Mouse (Mus musculus): ENCODE results near the gene Odaph. TPM values are rescaled to one million over a fixed set of nuclear protein-coding genes. Genes with fewer than 3 reads are reported as not detected.

Odaph gene
- polyA plus RNA-seq, 1 experiment = not detected

GRCm38 (mm10) chr5:91991191-91991937 lies 4.1 kb downstream of the Odaph start:
- no peak for DNase-seq (ENCODE audit: low read depth)
- TF ChIP-seq POLR2A (IDR thresholded peaks at IDR 0.05; ENCODE audit: borderline replicate concordance, extremely low read depth, insufficient read depth, insufficient read length, poor library complexity, severe bottlenecking) (no peak), CTCF (IDR thresholded peaks at IDR 0.05; ENCODE audit: borderline replicate concordance, extremely low read depth, insufficient read depth, insufficient read length) (no peak)

- no peak for DNase-seq (ENCODE audit: low read depth)
- no peak for TF ChIP-seq CTCF (IDR thresholded peaks at IDR 0.05; ENCODE audit: borderline replicate concordance, extremely low read depth, insufficient read depth, insufficient read length)
- no peak for TF ChIP-seq POLR2A (IDR thresholded peaks at IDR 0.05; ENCODE audit: borderline replicate concordance, extremely low read depth, insufficient read depth, insufficient read length, poor library complexity, severe bottlenecking)
Observed at GRCm38 (mm10) chr5:91993061-91993460, 5.8 kb downstream of the Odaph start.

GRCm38 (mm10) chr5:91994546-91994945 lies 7.3 kb downstream of the Odaph start:
- peak; percentile 7 for DNase-seq (ENCODE audit: low read depth)
- TF ChIP-seq POLR2A (IDR thresholded peaks at IDR 0.05; ENCODE audit: borderline replicate concordance, extremely low read depth, insufficient read depth, insufficient read length, poor library complexity, severe bottlenecking) (no peak), CTCF (IDR thresholded peaks at IDR 0.05; ENCODE audit: borderline replicate concordance, extremely low read depth, insufficient read depth, insufficient read length) (no peak)

- TF ChIP-seq CTCF (IDR thresholded peaks at IDR 0.05; ENCODE audit: borderline replicate concordance, extremely low read depth, insufficient read depth, insufficient read length) (no peak), POLR2A (IDR thresholded peaks at IDR 0.05; ENCODE audit: borderline replicate concordance, extremely low read depth, insufficient read depth, insufficient read length, poor library complexity, severe bottlenecking) (no peak)
- DNase-seq (ENCODE audit: low read depth) = no peak
Observed at GRCm38 (mm10) chr5:92000770-92001169, 13.5 kb downstream of the Odaph start.

DNA sequence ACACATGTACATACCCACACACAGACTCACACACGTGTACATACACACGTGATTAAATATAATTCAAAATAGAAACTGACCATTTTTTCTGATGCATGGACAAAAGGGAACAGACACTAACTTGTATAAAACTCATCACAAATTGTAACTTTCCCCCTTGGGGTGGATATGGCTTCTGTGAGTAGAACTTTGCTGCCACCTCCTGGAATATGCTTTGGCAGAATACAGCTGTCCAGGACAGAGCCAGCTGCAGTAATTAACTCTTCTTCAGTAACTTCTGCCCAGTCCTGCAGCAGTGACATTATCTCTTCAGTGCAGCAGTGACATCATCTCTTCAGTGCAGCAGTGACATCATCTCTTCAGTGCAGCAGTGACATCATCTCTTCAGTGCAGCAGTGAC lies 15.7 kb downstream of the Odaph start:
- TF ChIP-seq CTCF (IDR thresholded peaks at IDR 0.05; ENCODE audit: borderline replicate concordance, extremely low read depth, insufficient read depth, insufficient read length) (peak; percentile 46; the same call in 1 of the 2 replicates), POLR2A (IDR thresholded peaks at IDR 0.05; ENCODE audit: borderline replicate concordance, extremely low read depth, insufficient read depth, insufficient read length, poor library complexity, severe bottlenecking) (no peak)
- peak; percentile 41 for DNase-seq (ENCODE audit: low read depth)

DNA sequence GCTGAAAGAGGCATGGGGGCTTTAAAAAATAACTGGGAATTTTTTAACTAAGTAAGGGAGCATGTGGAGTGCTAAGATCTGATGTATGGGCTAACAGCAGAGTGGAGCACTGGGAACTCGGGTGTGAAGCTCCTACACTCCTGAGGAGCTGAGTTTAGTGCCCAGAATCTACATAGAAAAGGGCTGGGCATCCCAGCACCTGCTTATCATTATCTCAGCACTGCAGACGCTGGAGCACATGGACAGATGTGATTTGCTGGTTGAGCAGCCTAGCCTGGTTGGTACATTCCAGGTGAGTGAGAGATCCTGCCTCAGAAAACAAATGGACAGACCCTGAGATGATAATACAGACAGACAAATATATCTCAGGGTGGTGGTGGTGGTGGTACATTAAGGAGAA lies 22.6 kb downstream of the Odaph start:
- no peak for DNase-seq (ENCODE audit: low read depth)
- TF ChIP-seq POLR2A (IDR thresholded peaks at IDR 0.05; ENCODE audit: borderline replicate concordance, extremely low read depth, insufficient read depth, insufficient read length, poor library complexity, severe bottlenecking) (no peak), CTCF (IDR thresholded peaks at IDR 0.05; ENCODE audit: borderline replicate concordance, extremely low read depth, insufficient read depth, insufficient read length) (no peak)

DNA sequence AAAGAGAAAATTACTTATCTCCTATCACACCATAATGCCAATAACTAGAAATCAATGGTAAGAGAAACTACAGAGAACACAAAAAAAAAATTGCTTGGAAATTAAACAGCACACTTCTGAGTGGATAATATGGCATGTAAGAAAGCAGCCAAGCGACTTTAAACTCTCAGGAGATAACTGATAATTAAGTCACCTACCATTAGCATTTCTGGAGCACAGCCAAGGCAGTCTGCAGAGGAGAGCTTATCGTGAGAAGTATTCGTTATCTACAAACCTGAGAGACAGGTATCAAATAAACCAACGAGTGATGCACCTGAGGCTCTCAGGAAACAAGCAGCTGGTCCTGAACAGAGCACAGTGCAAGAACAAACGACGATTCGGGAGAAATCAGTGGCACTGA lies 24.5 kb downstream of the Odaph start:
- TF ChIP-seq CTCF (IDR thresholded peaks at IDR 0.05; ENCODE audit: borderline replicate concordance, extremely low read depth, insufficient read depth, insufficient read length) (no peak), POLR2A (IDR thresholded peaks at IDR 0.05; ENCODE audit: borderline replicate concordance, extremely low read depth, insufficient read depth, insufficient read length, poor library complexity, severe bottlenecking) (no peak)
- DNase-seq (ENCODE audit: low read depth) = peak; percentile 22

- DNase-seq (ENCODE audit: low read depth) = no peak
- TF ChIP-seq POLR2A (IDR thresholded peaks at IDR 0.05; ENCODE audit: borderline replicate concordance, extremely low read depth, insufficient read depth, insufficient read length, poor library complexity, severe bottlenecking) = no peak
- no peak for TF ChIP-seq CTCF (IDR thresholded peaks at IDR 0.05; ENCODE audit: borderline replicate concordance, extremely low read depth, insufficient read depth, insufficient read length)
Observed at GRCm38 (mm10) chr5:92019960-92020359, 32.7 kb downstream of the Odaph start.

- TF ChIP-seq CTCF (IDR thresholded peaks at IDR 0.05; ENCODE audit: borderline replicate concordance, extremely low read depth, insufficient read depth, insufficient read length) = no peak
- TF ChIP-seq POLR2A (IDR thresholded peaks at IDR 0.05; ENCODE audit: borderline replicate concordance, extremely low read depth, insufficient read depth, insufficient read length, poor library complexity, severe bottlenecking) = no peak
- peak; percentile 94 for DNase-seq (ENCODE audit: low read depth)
Observed at GRCm38 (mm10) chr5:92042377-92043348, 55.4 kb downstream of the Odaph start.

DNA sequence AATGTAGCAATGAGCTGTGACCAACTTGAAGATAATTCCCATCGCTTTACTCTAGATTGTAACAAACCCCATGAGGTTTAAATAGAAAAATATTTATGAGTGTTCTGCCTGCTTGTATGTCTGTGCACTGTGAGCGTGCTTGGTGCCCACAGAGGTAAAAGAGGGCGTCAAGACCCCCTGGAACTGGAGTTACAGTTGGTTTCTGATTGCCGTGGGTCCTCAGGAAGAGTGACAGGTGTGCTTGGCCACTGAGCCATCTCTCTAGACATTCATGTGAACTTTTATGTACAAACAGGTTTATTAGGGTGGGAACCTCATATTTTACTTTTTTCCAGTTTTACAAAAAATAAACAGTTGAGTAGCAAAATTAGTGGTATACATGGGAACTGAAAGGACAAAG lies 56.5 kb downstream of the Odaph start, which contains the start of gene Cdkl2:
Cdkl2 (minus strand) TSS at position 101 of the 400 bp plus-strand sequence.
- no peak for DNase-seq (ENCODE audit: low read depth)
- TF ChIP-seq CTCF (IDR thresholded peaks at IDR 0.05; ENCODE audit: borderline replicate concordance, extremely low read depth, insufficient read depth, insufficient read length) = no peak
- no peak for TF ChIP-seq POLR2A (IDR thresholded peaks at IDR 0.05; ENCODE audit: borderline replicate concordance, extremely low read depth, insufficient read depth, insufficient read length, poor library complexity, severe bottlenecking)

Other genes starting within 250 kb of the Odaph start
- gene Rchy1, start 24.4 kb upstream of the Odaph start, polyA plus RNA-seq (2012; rRNA removed) = 53.6 and 58.8 TPM in 2 replicates
- gene Cdkl2, start 56.4 kb downstream of the Odaph start, polyA plus RNA-seq (2012; rRNA removed) = 2.9 and 4.4 TPM in 2 replicates
- 117 and 172 TPM in 2 replicates for gene G3bp2, start 96.2 kb downstream of the Odaph start, polyA plus RNA-seq (2012; rRNA removed)
- gene Uso1, start 150.5 kb downstream of the Odaph start, polyA plus RNA-seq (2012; rRNA removed) = 39.4 and 46.2 TPM in 2 replicates
- gene U90926, start 227.9 kb downstream of the Odaph start, polyA plus RNA-seq (2012; rRNA removed) = not detected in 2 replicates